In the genomic region with DNA sequence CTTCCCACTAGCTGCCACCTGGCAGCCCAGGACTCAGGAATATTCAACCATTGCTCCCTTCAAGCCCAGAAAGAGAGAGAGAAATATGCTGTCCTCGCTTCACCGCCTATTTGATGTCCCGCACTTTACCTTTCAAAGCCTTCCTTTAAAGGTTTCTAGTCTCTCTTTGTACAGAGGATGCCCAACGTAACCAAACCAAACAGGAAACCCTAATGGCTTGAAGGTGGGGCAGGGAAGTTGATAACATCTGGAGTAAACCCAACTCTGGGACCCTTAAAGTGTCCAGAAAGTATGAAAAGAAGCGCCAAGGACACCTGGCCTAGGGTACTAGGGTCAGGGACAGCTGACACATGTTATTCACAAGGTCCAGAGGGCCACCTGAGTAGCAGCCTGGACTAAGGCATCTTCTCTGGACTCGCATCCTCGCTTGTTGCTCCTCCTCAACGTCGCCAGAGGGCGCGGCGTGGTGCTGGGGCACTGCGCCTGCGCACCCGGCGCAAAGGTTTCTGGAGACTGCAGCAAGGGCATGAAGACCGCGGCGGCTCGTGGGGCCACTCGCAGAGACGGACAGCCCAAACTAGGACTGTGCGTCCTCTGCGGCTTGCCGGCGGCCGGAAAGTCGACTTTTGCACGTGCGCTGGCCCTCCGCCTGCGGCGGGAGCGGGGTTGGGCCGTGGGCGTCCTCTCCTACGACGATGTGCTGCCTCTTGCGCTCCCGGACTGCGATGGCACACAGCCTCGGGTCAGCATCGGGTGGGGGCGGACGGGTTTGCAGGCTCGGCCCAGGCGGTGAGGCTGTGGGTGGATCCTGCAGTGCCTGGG, we compare ENCODE assay signal across 8 mouse cellular contexts. TPM values are rescaled to one million over a fixed set of nuclear protein-coding genes. Genes with fewer than 3 reads are reported as not detected.
A peak's percentile ranks its signal among the peaks of the same experiment; 100 is the strongest.
DNase-seq lines count a peak whose midpoint lies in the region; ATAC-seq lines count a peak whose summit lies in the region.

Gene Pstk (plus strand): TSS at position 494 of the 822 bp plus-strand sequence.

- DNase-seq in adrenal gland, adult 18-20 months (ENCODE audit: low spot score in 2 of 2): peak; percentile 89 to 91
- DNase-seq in embryo, embryonic 11 days: peak; percentile 94
- peak; percentile 89 for DNase-seq in gastrocnemius, postnatal 25 days
- DNase-seq in intestine, embryonic 14.5 days (ENCODE audit: low spot score): peak; percentile 92
- peak; percentile 90 to 91 for DNase-seq in left cerebral cortex, postnatal 14 days (ENCODE audit: low spot score in 2 of 2)
- DNase-seq in mesoderm, embryonic 11.5 days (ENCODE audit: low read depth, low spot score): peak; percentile 96
- peak; percentile 82 to 84 for DNase-seq in right cerebral cortex, postnatal 36 days (ENCODE audit: low spot score in 2 of 2)
- DNase-seq in yolk sac, embryonic 10.5 days (ENCODE audit: low spot score): peak; percentile 90

- no peaks in the 10 kb centered on the region for H3K27me3 ChIP-seq in intestine, embryonic 14.5 days (replicated peaks; ENCODE audit: control insufficient read depth, insufficient read depth, low read length)

- peak within 1 kb of the TSS; percentile 96 for H3K27ac ChIP-seq in intestine, embryonic 14.5 days (ENCODE audit: low read depth)

- no peaks in the 10 kb centered on the region for H3K9me3 ChIP-seq in intestine, embryonic 14.5 days (ENCODE audit: control insufficient read depth, low read length)

- 5% methylated on average over 41 of the region's 47 CpGs for WGBS in intestine, embryonic 14.5 days

- H3K4me3 ChIP-seq in intestine, embryonic 14.5 days (ENCODE audit: low read depth, low read length): peak within 1 kb of the TSS; percentile 73

- peak; percentile 97 for ATAC-seq in intestine, embryonic 14.5 days (replicated peaks; ENCODE audit: low FRiP score, low TSS enrichment, low read depth)

- peak within 1 kb of the TSS; percentile 65 for H3K4me2 ChIP-seq in intestine, embryonic 14.5 days (ENCODE audit: low read length)

- H3K36me3 ChIP-seq in intestine, embryonic 14.5 days (ENCODE audit: control insufficient read depth, insufficient read depth, low read length): peaks cover 12% of the 10 kb centered on the region; the same call in 1 of the 2 replicates

- H3K4me1 ChIP-seq in intestine, embryonic 14.5 days (replicated peaks; ENCODE audit: control insufficient read depth, insufficient read depth, low read length): peaks cover 5% of the 10 kb centered on the region

- peak within 1 kb of the TSS; percentile 80 for H3K9ac ChIP-seq in intestine, embryonic 14.5 days (ENCODE audit: low read length)

- intact Hi-C loops in left cerebral cortex, postnatal 14 days (cut with DNase I): no loop called here

RNA-seq across cellular contexts. Expression of gene Pstk, which starts in this region (rescaled TPM):
- 10 to 100 TPM; 16.4 to 24.9 TPM for total RNA-seq in adrenal gland, adult 18-20 months (2021)
- total RNA-seq in gastrocnemius, postnatal 25 days (2021): 10 to 100 TPM; 35.7 to 37.9 TPM
- 73.9 and 75.9 TPM in 2 replicates for polyA plus RNA-seq in intestine, embryonic 14.5 days (2014; fragmentation: Nextera tagmentation; extraction: Ambion mirVana)
- 10 to 100 TPM; 40.9 to 49.8 TPM for total RNA-seq in left cerebral cortex, postnatal 14 days (2021)

Comparison
In these comparisons a context has a peak if more than half of its experiments do, and no peak if none do; other contexts are left out.
1. Peak in every context shown above with its lines: DNase-seq, ATAC-seq, H3K4me3 ChIP-seq and H3K27ac ChIP-seq.